Mouse (Mus musculus) limb, embryonic 14.5 days (tissue): Measurements from ENCODE around the gene Srpk1. TPM values are rescaled to one million over a fixed set of nuclear protein-coding genes. Genes with fewer than 3 reads are reported as not detected.

ENCODE experiments used
- ATAC-seq: fragments of 200-750 bp; cut with Nextera tagmentation; 2 replicates; pipeline ENCODE4 v1.8.0; 2017; ENCODE audit warnings: low read depth, moderate number of reproducible peaks, moderate TSS enrichment; ENCODE audit not compliant: low FRiP score
- DNase-seq: peaks from one replicate; pipeline ENCODE4 v3.0.0-alpha.2; 2015; ENCODE audit warnings: low spot score
- H3K27ac ChIP-seq: fragments of 300-500 bp; sonication (generic); replicated peaks from 2 replicates; pipeline ENCODE4 v1.5.1; 2014; ENCODE audit warnings: low read depth, mild to moderate bottlenecking, low read length, moderate library complexity, mixed read lengths
- H3K27me3 ChIP-seq: fragments of 300-500 bp; sonication (generic); 2 replicates; pipeline ENCODE4 v1.6.1; 2014; ENCODE audit warnings: low read length, mixed read lengths; ENCODE audit not compliant: control insufficient read depth, insufficient read depth
- H3K36me3 ChIP-seq: fragments of 300-500 bp; sonication (generic); 2 replicates; pipeline ENCODE4 v1.6.1; 2014; ENCODE audit warnings: mild to moderate bottlenecking, low read length, moderate library complexity, mixed read lengths; ENCODE audit not compliant: control insufficient read depth, insufficient read depth
- H3K4me1 ChIP-seq: fragments of 300-500 bp; sonication (generic); 2 replicates; pipeline ENCODE4 v1.6.1; 2014; ENCODE audit warnings: antibody characterized with exemption, low read length, mixed read lengths; ENCODE audit not compliant: control insufficient read depth, insufficient read depth
- H3K4me2 ChIP-seq: fragments of 300-500 bp; sonication (generic); replicated peaks from 2 replicates; pipeline ENCODE4 v1.6.1; 2014; ENCODE audit warnings: low read depth, mild to moderate bottlenecking, low read length, moderate library complexity; ENCODE audit not compliant: severe bottlenecking
- H3K4me3 ChIP-seq: fragments of 300-500 bp; sonication (generic); replicated peaks from 2 replicates; pipeline ENCODE4 v1.5.1; 2014; ENCODE audit warnings: low read length
- H3K9ac ChIP-seq: fragments of 300-500 bp; sonication (generic); 2 replicates; pipeline ENCODE4 v1.6.1; 2014; ENCODE audit warnings: mild to moderate bottlenecking, low read depth, low read length, moderate library complexity; ENCODE audit not compliant: severe bottlenecking
- H3K9me3 ChIP-seq: fragments of 300-500 bp; sonication (generic); 2 replicates; pipeline ENCODE4 v1.6.1; 2016; ENCODE audit warnings: low read length; ENCODE audit not compliant: control insufficient read depth
- POLR2A ChIP-seq: fragments of 200-500 bp; IDR thresholded peaks from 2 replicates; pipeline ENCODE4 v1.8.0; 2012; ENCODE audit warnings: inconsistent platforms, mild to moderate bottlenecking, moderate library complexity, borderline replicate concordance; ENCODE audit not compliant: insufficient read depth, insufficient read length; ENCODE audit errors: extremely low read depth
- WGBS: fragments of 180-500 bp; shearing (Covaris S2); extraction: QIAGEN DNeasy Blood & Tissue Kit; methylation state at CpG from one replicate; pipeline ENCODE4 v1.1.7; 2014; 5-methylcytosine and 5-hydroxymethylcytosine counted together
- polyA plus RNA-seq, 2 experiments: library from polyadenylated mRNA; depleted of rRNA in 1 of 2; stranded (reverse) in 1 of 2; unstranded in 1 of 2; fragments of >200 nt; fragmentation: Nextera tagmentation in 1 of 2; extraction: Ambion mirVana in 1 of 2; gene quantifications; 2 replicates each; pipeline versions ENCODE4 v1.2.1 to v1.2.3; 2012 to 2014

The Srpk1 gene
- polyA plus RNA-seq, 2 experiments = 59.8 to 101 TPM

DNA sequence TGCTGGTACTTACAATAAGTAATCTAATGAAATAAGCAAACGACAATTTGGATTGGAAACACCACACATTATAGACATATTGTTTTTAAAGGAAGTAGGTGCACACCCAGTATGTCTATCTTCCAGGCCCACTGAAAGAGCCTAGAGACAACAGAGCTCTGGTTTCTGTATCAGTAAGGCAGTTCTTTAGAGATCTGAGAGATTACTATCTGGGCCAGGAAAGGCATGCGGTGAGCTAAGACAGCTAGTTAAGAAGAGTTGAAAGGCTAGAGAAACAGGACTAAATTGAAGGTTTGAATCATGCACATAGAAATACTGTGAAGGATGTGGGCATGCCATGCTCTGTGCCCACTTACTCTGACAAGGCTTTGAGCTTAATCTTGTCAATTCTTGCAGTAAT lies 9.9 kb downstream of the Srpk1 start:
- H3K9me3 ChIP-seq = no peaks in the 10 kb centered on the region
- H3K36me3 ChIP-seq = peaks cover 30% of the 10 kb centered on the region
- no peaks in the 10 kb centered on the region for H3K27me3 ChIP-seq
- no peaks in the 10 kb centered on the region for H3K4me1 ChIP-seq
- DNase-seq = no peak
- TF ChIP-seq POLR2A = no peak
- H3K9ac ChIP-seq = no peak overlapping the region
- H3K4me3 ChIP-seq = no peak overlapping the region
- H3K4me2 ChIP-seq = no peak overlapping the region
- no peak for ATAC-seq
- no peak overlapping the region for H3K27ac ChIP-seq
- 90% methylated on average over 2 of the region's 2 CpGs for WGBS

DNA sequence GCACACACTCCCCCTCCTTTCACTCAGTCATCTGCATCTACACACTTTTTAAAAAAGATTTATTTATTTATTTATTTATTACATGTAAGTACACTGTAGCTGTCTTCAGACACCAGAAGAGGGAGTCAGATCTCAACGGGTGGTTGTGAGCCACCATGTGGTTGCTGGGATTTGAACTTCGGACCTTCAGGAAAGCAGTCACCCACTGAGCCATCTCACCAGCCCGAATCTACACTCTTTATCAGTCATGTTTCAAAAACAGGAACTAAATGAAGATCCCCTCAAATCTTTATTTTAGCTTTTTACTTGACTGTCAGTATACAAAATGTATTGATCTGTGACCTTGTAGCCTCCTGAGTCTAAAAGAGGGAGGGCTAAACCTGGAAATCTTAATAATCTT lies 13.0 kb downstream of the Srpk1 start:
- no peak overlapping the region for H3K4me2 ChIP-seq
- WGBS = 83% methylated on average over 3 of the region's 3 CpGs

DNA sequence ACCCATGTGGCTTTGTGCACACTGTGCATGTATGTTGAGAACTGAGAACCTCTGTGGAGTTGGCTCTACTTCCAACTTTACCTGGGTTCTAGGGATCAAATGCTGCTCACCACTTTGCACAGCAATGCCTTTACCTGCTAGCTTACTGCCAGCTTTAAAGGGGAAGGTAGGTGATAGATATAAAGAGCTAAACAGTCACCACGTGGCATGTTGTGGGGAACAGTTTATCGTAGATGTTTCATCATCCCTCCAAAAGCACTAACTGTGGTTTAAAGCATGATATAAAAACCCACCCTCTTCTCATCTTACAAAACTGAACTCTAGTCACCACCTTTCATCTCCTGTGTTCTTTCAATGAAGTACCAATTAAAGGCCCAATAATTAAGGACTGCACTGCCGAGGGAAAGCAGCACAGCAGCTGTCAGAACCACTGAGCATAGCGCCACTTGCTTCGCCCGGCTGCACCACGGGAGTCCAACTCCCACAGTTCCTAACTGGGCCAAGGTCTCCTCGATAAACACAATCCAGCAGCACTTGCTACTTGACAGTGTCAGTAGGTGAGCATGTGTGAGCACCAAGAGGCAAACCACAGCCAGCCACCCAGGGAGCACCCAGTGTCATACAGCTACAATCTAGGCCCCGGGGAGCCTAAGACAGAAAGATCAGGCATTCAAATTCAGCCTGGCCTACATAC lies 20.8 kb downstream of the Srpk1 start:
- no peak overlapping the region for H3K4me3 ChIP-seq
- 80% methylated on average over 9 of the region's 9 CpGs for WGBS
- H3K4me1 ChIP-seq = no peaks in the 10 kb centered on the region
- DNase-seq = no peak
- no peak overlapping the region for H3K9ac ChIP-seq
- TF ChIP-seq POLR2A = no peak
- H3K9me3 ChIP-seq = no peaks in the 10 kb centered on the region
- ATAC-seq = no peak
- H3K4me2 ChIP-seq = no peak overlapping the region
- H3K36me3 ChIP-seq = peaks cover 93% of the 10 kb centered on the region
- no peaks in the 10 kb centered on the region for H3K27me3 ChIP-seq
- H3K27ac ChIP-seq = no peak overlapping the region

More for the DNA sequence above, 13.0 kb downstream of the Srpk1 start:
- ATAC-seq (no peak), DNase-seq (no peak)
- no peak for TF ChIP-seq POLR2A
- H3K36me3 ChIP-seq = peaks cover 46% of the 10 kb centered on the region
- H3K4me1 ChIP-seq = no peaks in the 10 kb centered on the region
- H3K27ac ChIP-seq = no peak overlapping the region
- H3K9ac ChIP-seq = no peak overlapping the region
- H3K27me3 ChIP-seq = no peaks in the 10 kb centered on the region
- H3K9me3 ChIP-seq = no peaks in the 10 kb centered on the region
- H3K4me3 ChIP-seq = no peak overlapping the region

DNA sequence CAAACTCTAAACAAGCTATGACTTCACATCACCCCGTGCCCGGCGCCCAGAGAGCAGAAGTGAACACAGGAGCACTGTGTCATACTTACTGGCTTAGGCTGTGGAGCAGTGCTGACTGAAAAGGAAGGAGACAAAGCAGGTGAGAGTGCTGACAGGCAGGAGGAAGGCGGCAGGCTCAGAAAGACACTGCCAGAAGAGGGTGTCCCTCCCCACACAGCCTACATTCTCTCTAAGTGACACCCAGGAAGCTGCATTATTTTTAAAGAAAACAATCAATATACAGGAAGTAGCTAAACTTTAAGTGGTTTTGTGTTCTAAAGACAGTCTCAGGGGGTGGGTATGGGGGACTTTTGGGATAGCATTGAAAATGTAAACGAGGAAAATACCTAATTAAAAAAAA lies 21.7 kb downstream of the Srpk1 start:
- Histone ChIP-seq H3K4me2 (no peak overlapping the region), H3K27ac (no peak overlapping the region), H3K9ac (no peak overlapping the region), H3K4me1 (no peaks in the 10 kb centered on the region), H3K36me3 (peaks cover 93% of the 10 kb centered on the region), H3K4me3 (no peak overlapping the region), H3K9me3 (no peaks in the 10 kb centered on the region), H3K27me3 (no peaks in the 10 kb centered on the region)
- no peak for TF ChIP-seq POLR2A
- DNase-seq = no peak
- no peak for ATAC-seq
- WGBS = 92% methylated on average over 5 of the region's 5 CpGs

DNA sequence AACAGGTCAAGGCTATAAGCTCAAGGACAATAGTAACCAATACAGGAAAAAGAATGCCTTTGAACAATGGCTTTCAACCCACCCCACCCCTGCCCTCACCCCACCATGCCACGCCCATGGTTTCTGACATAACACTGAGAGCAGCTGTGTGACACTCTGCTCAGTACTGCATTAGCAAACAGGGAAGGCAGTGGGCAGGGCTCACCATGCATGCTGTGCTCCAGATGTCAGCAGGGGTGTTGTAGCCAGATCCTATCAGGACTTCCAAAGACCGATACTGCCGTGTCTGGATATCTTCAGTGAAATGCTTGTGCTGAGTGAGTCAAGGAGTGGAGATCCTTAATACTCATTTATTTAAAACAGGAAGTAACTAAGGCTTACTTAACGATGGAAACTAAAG lies 28.5 kb downstream of the Srpk1 start:
- peak; percentile 20 for DNase-seq
- no peak overlapping the region for H3K27ac ChIP-seq
- no peaks in the 10 kb centered on the region for H3K27me3 ChIP-seq
- H3K36me3 ChIP-seq = peaks cover 88% of the 10 kb centered on the region
- ATAC-seq = no peak
- H3K4me2 ChIP-seq = no peak overlapping the region
- H3K9ac ChIP-seq = no peak overlapping the region
- TF ChIP-seq POLR2A = no peak
- no peaks in the 10 kb centered on the region for H3K4me1 ChIP-seq
- 51% methylated on average over 4 of the region's 4 CpGs for WGBS
- H3K9me3 ChIP-seq = no peaks in the 10 kb centered on the region
- no peak overlapping the region for H3K4me3 ChIP-seq
